Mouse (Mus musculus) CH12.LX (cell line): Measurements from ENCODE around the gene Wnt5b. TPM values are rescaled to one million over a fixed set of nuclear protein-coding genes. Genes with fewer than 3 reads are reported as not detected.

Experiments used
- DNase-seq: peaks from one replicate; pipeline ENCODE4 v3.0.0-alpha.2; 2013; ENCODE audit errors: extremely low read depth
- H3K27ac ChIP-seq: 2 replicates; pipeline ENCODE4 v1.5.1; 2012; ENCODE audit warnings: low read depth, mild to moderate bottlenecking, control low read depth, moderate library complexity; ENCODE audit not compliant: insufficient read depth
- H3K27me3 ChIP-seq: replicated peaks from 2 replicates; pipeline ENCODE3; 2012; ENCODE audit warnings: inconsistent platforms
- H3K36me3 ChIP-seq, 2 experiments: replicated peaks in 1 of 2; 2 replicates each; pipeline versions ENCODE3 to v1.6.1; 2012; ENCODE audit warnings: inconsistent platforms in 1 of 2, low read length in 1 of 2, mild to moderate bottlenecking in 1 of 2, mixed read lengths in 1 of 2, moderate library complexity in 1 of 2; ENCODE audit not compliant: control insufficient read depth in 1 of 2, insufficient read depth in 1 of 2
- H3K4me1 ChIP-seq, 2 experiments: 2 replicates each; pipeline ENCODE4 v1.6.1; 2012; ENCODE audit warnings: inconsistent platforms in 1 of 2, moderate library complexity in 1 of 2; ENCODE audit not compliant: insufficient read depth in 2 of 2, control insufficient read depth in 1 of 2
- H3K4me2 ChIP-seq: 2 replicates; pipeline ENCODE4 v1.6.1; 2012; ENCODE audit warnings: low read depth, mild to moderate bottlenecking, control low read depth; ENCODE audit not compliant: poor library complexity, insufficient read depth, severe bottlenecking
- H3K4me3 ChIP-seq, 3 experiments: fragments of 150-350 bp in 1 of 3; sonication (generic) in 1 of 3; replicated peaks in 1 of 3; 2 replicates each; pipeline versions ENCODE3 to v1.5.1; 2011 to 2012; ENCODE audit warnings: low read depth in 2 of 3, low read length in 2 of 3, mild to moderate bottlenecking in 2 of 3, moderate library complexity in 2 of 3, control low read depth in 1 of 3, improper control_type of control experiment in 1 of 3, inconsistent platforms in 1 of 3, mixed read lengths in 1 of 3; ENCODE audit not compliant: poor library complexity in 1 of 3
- H3K79me2 ChIP-seq: replicated peaks from 2 replicates; pipeline ENCODE4 v1.6.1; 2012; ENCODE audit warnings: mild to moderate bottlenecking, moderate library complexity; ENCODE audit not compliant: control insufficient read depth, poor library complexity, insufficient read depth, severe bottlenecking; ENCODE audit errors: extremely low read depth
- H3K9ac ChIP-seq: 2 replicates; pipeline ENCODE4 v1.6.1; 2012; ENCODE audit warnings: low read depth, mild to moderate bottlenecking, control low read depth, moderate library complexity; ENCODE audit not compliant: insufficient read depth
- H3K9me3 ChIP-seq: replicated peaks from 2 replicates; pipeline ENCODE3; 2012; ENCODE audit warnings: low read length, inconsistent platforms, mixed read lengths
- BHLHE40 ChIP-seq: IDR thresholded peaks from 2 replicates; pipeline ENCODE4 v1.6.1; 2011; ENCODE audit warnings: mild to moderate bottlenecking, low read depth, low read length, improper control_type of control experiment
- CHD2 ChIP-seq: IDR thresholded peaks from 2 replicates; pipeline ENCODE4 v1.6.1; 2011; ENCODE audit warnings: low read length, improper control_type of control experiment
- E2F4 ChIP-seq: IDR thresholded peaks from 2 replicates; pipeline ENCODE4 v1.6.1; 2011; ENCODE audit warnings: low read depth, low read length, improper control_type of control experiment; ENCODE audit not compliant: insufficient replicate concordance
- ELF1 ChIP-seq: IDR thresholded peaks from 2 replicates; pipeline ENCODE4 v1.6.1; 2014; ENCODE audit warnings: low read depth, mild to moderate bottlenecking, inconsistent platforms, low read length, improper control_type of control experiment
- EP300 ChIP-seq: IDR thresholded peaks from 2 replicates; pipeline ENCODE4 v1.6.1; 2011; ENCODE audit warnings: low read length, improper control_type of control experiment
- ETS1 ChIP-seq: conservative IDR thresholded peaks from 2 replicates; pipeline ENCODE4 v1.6.1; 2012; ENCODE audit warnings: low read depth, mild to moderate bottlenecking, inconsistent platforms, low read length, improper control_type of control experiment, moderate library complexity
- GABPA ChIP-seq: IDR thresholded peaks from 2 replicates; pipeline ENCODE4 v1.6.1; 2012; ENCODE audit warnings: low read depth, low read length, improper control_type of control experiment, inconsistent platforms; ENCODE audit not compliant: insufficient replicate concordance
- IRF4 ChIP-seq: IDR thresholded peaks from 2 replicates; pipeline ENCODE4 v1.6.1; 2014; ENCODE audit warnings: low read depth, mild to moderate bottlenecking, inconsistent platforms, low read length, improper control_type of control experiment
- JUN ChIP-seq: IDR thresholded peaks from 2 replicates; pipeline ENCODE4 v1.6.1; 2011; ENCODE audit warnings: low read depth, mild to moderate bottlenecking, low read length, improper control_type of control experiment, moderate library complexity; ENCODE audit not compliant: insufficient read depth
- JUND ChIP-seq: conservative IDR thresholded peaks from 2 replicates; pipeline ENCODE4 v1.6.1; 2011; ENCODE audit warnings: low read depth, low read length, improper control_type of control experiment
- MAZ ChIP-seq: IDR thresholded peaks from 2 replicates; pipeline ENCODE4 v1.6.1; 2012; ENCODE audit warnings: low read depth, mild to moderate bottlenecking, inconsistent platforms, low read length, improper control_type of control experiment, moderate library complexity
- MEF2A ChIP-seq: IDR thresholded peaks from 2 replicates; pipeline ENCODE4 v1.6.1; 2014; ENCODE audit warnings: low read depth, mild to moderate bottlenecking, inconsistent platforms, low read length, improper control_type of control experiment, borderline replicate concordance
- MXI1 ChIP-seq: IDR thresholded peaks from 2 replicates; pipeline ENCODE4 v1.6.1; 2011; ENCODE audit warnings: mild to moderate bottlenecking, low read depth, low read length, improper control_type of control experiment
- MYC ChIP-seq: IDR thresholded peaks from 2 replicates; pipeline ENCODE4 v1.6.1; 2011; ENCODE audit warnings: low read depth, mild to moderate bottlenecking, improper control_type of control experiment, low read length
- NRF1 ChIP-seq: IDR thresholded peaks from 2 replicates; pipeline ENCODE4 v1.6.1; 2014; ENCODE audit warnings: low read depth, mild to moderate bottlenecking, inconsistent platforms, low read length, improper control_type of control experiment, moderate library complexity
- RCOR1 ChIP-seq: conservative IDR thresholded peaks from 2 replicates; pipeline ENCODE4 v1.6.1; 2012; ENCODE audit warnings: low read depth, mild to moderate bottlenecking, inconsistent platforms, low read length, improper control_type of control experiment
- TBP ChIP-seq: conservative IDR thresholded peaks from 2 replicates; pipeline ENCODE4 v1.6.1; 2011; ENCODE audit warnings: low read depth, low read length, improper control_type of control experiment
- USF1 ChIP-seq: IDR thresholded peaks from 2 replicates; pipeline ENCODE4 v1.6.1; 2014; ENCODE audit warnings: low read depth, mild to moderate bottlenecking, inconsistent platforms, low read length, improper control_type of control experiment
- USF2 ChIP-seq: conservative IDR thresholded peaks from 2 replicates; pipeline ENCODE4 v1.6.1; 2011; ENCODE audit warnings: low read depth, low read length, improper control_type of control experiment
- ZKSCAN1 ChIP-seq: IDR thresholded peaks from 2 replicates; pipeline ENCODE4 v1.6.1; 2012; ENCODE audit warnings: low read depth, inconsistent platforms, low read length, improper control_type of control experiment, borderline replicate concordance
- ZMIZ1 ChIP-seq: IDR thresholded peaks from 2 replicates; pipeline ENCODE4 v1.6.1; 2012; ENCODE audit warnings: low read depth, mild to moderate bottlenecking, inconsistent platforms, low read length, improper control_type of control experiment
- dilution Hi-C: fragments of 300-500 bp; cut with MboI; formaldehyde crosslinking; loops from 2 replicates; pipeline ENCODE4 v1.14.3; 2020; ENCODE audit warnings: low sequenced_read_pairs; ENCODE audit not compliant: extremely low pct_unique_long_range_greater_than_20kb, extremely low pct_ligation_motif_present
- in situ Hi-C: fragments of 300-500 bp; cut with MboI; formaldehyde crosslinking; loops from 3 replicates; pipeline ENCODE4 v1.14.3; 2019; ENCODE audit warnings: low sequenced_read_pairs, low pct_ligation_motif_present, low pct_unique_long_range_greater_than_20kb, mixed read lengths
- polyA plus RNA-seq: library from polyadenylated mRNA; unstranded; fragments of >175 nt; gene quantifications from 2 replicates; pipeline ENCODE4 v1.2.1, GENCODE M21; 2012; ENCODE audit warnings: low read depth; ENCODE audit not compliant: insufficient read length
- total RNA-seq, 2 experiments: library from RNA; depleted of rRNA; stranded (reverse); fragments of 300-350 nt in 1 of 2; fragments of >200 nt in 1 of 2; gene quantifications; 2 replicates each; pipeline ENCODE4 v1.2.3; 2012 to 2014

Wnt5b gene
- total and polyA plus RNA-seq, 3 experiments, result 1.2 to 2.0 (median 1.5) TPM

GRCm38 (mm10) chr6:119411511-119411910, 132.6 kb downstream of the Wnt5b start:
- in situ Hi-C loops, result no loop called here
- dilution Hi-C loops, result no loop called here
- H3K9me3 ChIP-seq, result no peaks in the 10 kb centered on the region
- H3K79me2 ChIP-seq, result no peaks in the 10 kb centered on the region
- no peaks in the 10 kb centered on the region for H3K4me1 ChIP-seq
- H3K9ac ChIP-seq, result no peak overlapping the region
- H3K4me2 ChIP-seq, result no peak overlapping the region
- no peak for DNase-seq
- no peaks in the 10 kb centered on the region for H3K27me3 ChIP-seq
- no peak for TF ChIP-seq ELF1
- no peak for TF ChIP-seq MXI1
- H3K36me3 ChIP-seq, result no peaks in the 10 kb centered on the region
- H3K4me3 ChIP-seq, result no peak overlapping the region
- no peak overlapping the region for H3K27ac ChIP-seq

DNA sequence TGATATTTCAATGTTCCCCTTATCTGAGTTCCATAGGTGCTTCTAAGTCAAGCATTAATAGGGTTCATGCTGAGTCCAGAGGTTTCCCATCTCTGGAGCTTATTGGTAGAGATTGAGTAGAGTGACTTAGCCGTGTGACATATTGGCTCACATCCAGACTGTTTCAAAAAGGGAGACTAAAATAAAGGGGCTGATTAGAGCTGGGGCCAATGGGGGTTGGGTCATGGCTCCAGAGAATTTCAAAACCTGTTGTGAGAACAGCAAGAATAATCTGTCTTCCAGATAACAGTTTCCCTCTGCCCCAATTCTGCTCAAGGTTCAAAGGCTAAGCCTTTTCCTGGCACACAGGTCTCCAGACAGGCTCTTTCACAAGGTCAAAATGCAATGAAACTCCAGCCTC, 134.4 kb downstream of the Wnt5b start:
- H3K36me3 ChIP-seq, result no peaks in the 10 kb centered on the region
- no peak for DNase-seq
- no peak overlapping the region for H3K27ac ChIP-seq
- H3K4me3 ChIP-seq, result no peak overlapping the region
- TF ChIP-seq ZKSCAN1, result no peak
- TF ChIP-seq TBP, result no peak
- no peak for TF ChIP-seq JUN
- no peak for TF ChIP-seq MYC
- TF ChIP-seq GABPA, result no peak
- no peak for TF ChIP-seq ETS1
- TF ChIP-seq RCOR1, result no peak
- TF ChIP-seq USF1, result no peak
- no peak for TF ChIP-seq USF2
- no peak for TF ChIP-seq CHD2
- TF ChIP-seq JUND, result no peak
- TF ChIP-seq IRF4, result no peak
- no peak for TF ChIP-seq EP300
- no peak for TF ChIP-seq NRF1
- no peak for TF ChIP-seq ZMIZ1
- TF ChIP-seq MAZ, result no peak
- TF ChIP-seq MEF2A, result no peak
- no peak for TF ChIP-seq BHLHE40
- no peak for TF ChIP-seq E2F4
- H3K4me2 ChIP-seq, result no peak overlapping the region
- in situ Hi-C loops (no loop called here), dilution Hi-C loops (no loop called here)
- no peaks in the 10 kb centered on the region for H3K4me1 ChIP-seq
- H3K27me3 ChIP-seq, result no peaks in the 10 kb centered on the region
- H3K9me3 ChIP-seq, result no peaks in the 10 kb centered on the region
- no peaks in the 10 kb centered on the region for H3K79me2 ChIP-seq
- H3K9ac ChIP-seq, result no peak overlapping the region
